Mouse (Mus musculus): ENCODE measurements around the gene 2410002F23Rik.

DNA sequence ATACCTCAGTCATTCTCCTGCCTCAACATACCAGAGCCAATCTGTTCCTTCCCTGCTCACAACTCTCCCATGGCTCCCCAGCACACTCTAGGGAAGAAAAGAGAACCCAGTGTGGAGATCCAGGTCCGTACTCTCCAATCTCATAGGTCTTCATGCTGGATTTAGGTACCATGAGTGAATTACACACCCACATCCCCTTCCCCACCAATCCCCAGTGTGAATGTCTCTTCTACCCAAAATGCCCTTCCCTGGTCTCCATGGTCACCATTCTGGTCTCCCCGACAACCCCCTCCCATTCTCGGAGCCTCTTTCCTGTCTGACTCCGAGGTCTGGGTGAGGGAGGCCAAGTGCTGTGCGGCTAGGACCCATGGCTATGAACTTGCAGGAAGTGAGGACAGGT is 14.6 kb downstream of the 2410002F23Rik start, which contains the start of gene Gm15517:
- no peak for TF ChIP-seq CTCF (IDR thresholded peaks at IDR 0.05; ENCODE audit: extremely low read depth, insufficient read length, insufficient replicate concordance, low read depth, low read length)
- TF ChIP-seq POLR2A (IDR thresholded peaks at IDR 0.05; ENCODE audit: low read depth, low read length): no peak
